Mouse (Mus musculus) liver, postnatal 0 days (tissue): ENCODE results near the gene Setd1b.

Source experiments
- CTCF ChIP-seq: sonication (generic); IDR thresholded peaks from 2 replicates; pipeline ENCODE4 v1.5.1; 2016; ENCODE audit warnings: antibody characterized with exemption, low read depth
- EP300 ChIP-seq: IDR thresholded peaks from 2 replicates; pipeline ENCODE4 v1.6.1; 2016; ENCODE audit warnings: antibody characterized with exemption, low read depth, mild to moderate bottlenecking

- no peak for TF ChIP-seq CTCF
- peak; percentile 55 for TF ChIP-seq EP300
These were observed 2.9 kb upstream of the Setd1b start for GRCm38 (mm10) chr5:123138953-123139721.
